Mouse (Mus musculus) lung, postnatal 14 days (tissue): ENCODE measurements around the gene Muc13.

Experiments used
- DNase-seq: peaks from one replicate; pipeline ENCODE4 v3.0.0; 2021

Muc13 gene

GRCm38 (mm10) chr16:33793846-33794791 lies at the start of gene Muc13:
Gene Muc13 (plus strand): TSS chr16:33794037.
- DNase-seq = no peak

DNA sequence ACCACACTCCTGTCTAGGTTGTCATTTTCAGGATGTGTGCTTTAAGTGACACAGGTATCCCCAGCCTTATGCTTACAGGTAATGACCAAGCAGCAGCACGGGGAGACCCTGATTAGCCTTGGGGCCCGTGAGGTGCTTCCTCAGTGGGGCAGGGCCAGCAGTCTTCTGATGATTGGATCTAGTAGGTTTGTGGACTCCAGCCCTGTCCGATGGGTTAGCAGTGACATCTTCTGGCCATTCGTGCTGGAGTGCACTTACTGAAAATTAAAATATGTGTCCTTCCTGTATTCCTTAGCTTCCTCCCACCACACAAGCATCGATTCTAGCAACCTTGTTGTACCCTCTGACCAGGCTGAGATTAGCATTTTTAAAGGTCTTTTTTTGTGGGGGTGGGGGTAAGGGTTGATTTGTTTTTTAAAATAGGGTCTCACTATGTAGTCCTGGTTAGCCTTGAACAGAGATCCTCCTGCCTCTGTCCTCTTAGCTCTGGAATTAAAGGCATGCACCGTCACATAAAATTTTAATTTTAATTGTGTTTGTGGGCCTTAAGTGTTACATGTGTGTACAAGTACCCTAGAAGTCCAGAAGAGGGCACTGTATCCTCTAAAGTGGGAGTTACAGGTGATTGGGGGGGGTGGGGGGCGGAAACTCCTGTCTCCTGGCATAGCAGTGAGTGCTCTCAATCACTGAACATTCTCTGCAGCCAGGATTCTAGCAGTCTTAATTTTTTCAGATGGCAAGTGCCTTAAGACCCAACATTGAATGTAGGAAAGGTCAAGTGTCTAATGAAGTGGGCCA lies 49.0 kb upstream of the Muc13 start:
- no peak for DNase-seq

DNA sequence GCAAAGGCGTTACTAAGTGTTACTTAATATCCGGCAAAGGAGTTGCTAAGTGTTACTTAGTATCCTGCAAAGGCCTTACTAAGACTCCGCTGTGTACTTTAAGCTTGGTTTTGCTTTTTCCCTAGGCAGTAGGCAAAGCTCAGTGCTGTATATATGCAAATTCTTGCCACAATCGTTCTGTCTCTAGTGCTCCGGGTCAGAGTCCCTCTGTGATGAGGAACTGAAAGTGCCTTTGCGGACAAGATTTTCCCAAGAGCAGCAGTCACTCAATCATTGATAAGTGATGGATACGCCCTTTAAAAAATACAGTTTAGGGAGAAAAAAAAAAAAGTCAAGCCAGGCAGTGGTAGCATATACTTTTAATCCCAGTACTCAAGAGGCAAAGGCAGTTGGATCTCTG lies 48.4 kb upstream of the Muc13 start:
- DNase-seq = no peak

DNA sequence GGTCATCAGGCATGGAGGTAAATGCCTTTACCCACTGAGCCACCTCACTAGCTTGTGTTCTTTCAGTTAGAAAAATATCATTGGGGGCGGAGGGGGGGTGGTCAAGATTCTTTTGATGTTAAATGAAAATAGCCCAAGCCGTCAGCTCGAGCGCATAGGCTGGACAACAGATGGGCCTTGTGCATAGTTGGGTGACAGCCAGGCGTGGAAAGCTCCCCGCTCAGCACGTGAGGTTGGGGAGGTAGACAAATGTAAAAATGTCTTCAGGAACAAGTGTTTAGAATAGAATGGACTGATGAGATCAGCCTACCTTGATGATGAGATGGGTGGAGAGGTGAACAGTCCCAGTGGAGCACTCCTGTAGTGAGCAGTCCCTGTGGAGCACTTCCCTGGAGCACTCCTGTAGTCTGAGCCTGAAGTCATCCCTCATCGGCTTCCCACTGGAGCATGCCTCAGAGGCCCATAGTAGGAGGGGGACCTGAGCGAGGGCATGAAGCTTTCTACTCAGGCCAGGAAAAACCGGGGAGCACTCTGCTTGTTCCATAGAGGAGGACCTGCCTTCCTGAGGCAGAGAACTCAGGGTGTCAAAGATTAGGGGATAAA lies 47.7 kb upstream of the Muc13 start:
- no peak for DNase-seq

GRCm38 (mm10) chr16:33747346-33747954 lies 46.4 kb upstream of the Muc13 start:
- DNase-seq = no peak

DNA sequence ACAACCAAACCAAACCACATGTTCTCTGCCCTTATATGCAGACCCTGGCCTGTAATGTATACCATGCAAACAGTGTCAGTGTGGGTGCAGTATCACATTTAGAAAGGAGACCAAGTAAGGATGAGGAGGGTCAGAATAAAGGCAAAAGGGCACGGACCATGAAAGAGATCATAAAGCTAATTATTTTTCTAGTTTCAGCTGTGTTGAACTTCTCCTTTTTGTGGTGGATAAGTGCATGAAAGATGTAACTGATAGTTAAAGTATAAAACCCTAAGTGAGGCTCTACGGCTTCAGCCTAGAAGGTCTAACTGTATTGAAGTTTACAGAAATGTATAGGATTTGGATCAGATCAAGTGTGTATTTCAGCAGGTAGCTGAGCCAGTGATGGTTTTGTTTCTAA lies 45.8 kb upstream of the Muc13 start:
- DNase-seq = no peak

DNA sequence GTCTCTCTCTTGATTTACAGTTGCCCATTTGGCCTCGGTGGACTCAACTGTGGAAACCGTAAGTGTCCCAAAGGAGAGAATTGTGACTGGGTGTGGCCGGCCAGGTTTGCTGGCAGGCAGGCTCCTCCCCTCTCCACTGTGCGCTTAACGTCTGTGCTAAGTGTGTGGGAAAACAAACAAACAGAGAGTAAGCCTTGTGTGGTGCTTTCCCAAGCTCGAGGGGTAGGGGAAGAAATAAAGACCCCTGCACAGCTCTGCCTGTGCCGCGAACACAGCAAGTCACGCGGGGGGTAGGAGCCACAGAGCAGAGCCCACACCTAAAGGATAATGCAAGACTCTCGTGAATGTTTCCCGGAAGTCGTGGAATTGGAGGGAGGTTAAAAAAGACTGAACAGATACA lies 42.7 kb upstream of the Muc13 start:
- DNase-seq = no peak

DNA sequence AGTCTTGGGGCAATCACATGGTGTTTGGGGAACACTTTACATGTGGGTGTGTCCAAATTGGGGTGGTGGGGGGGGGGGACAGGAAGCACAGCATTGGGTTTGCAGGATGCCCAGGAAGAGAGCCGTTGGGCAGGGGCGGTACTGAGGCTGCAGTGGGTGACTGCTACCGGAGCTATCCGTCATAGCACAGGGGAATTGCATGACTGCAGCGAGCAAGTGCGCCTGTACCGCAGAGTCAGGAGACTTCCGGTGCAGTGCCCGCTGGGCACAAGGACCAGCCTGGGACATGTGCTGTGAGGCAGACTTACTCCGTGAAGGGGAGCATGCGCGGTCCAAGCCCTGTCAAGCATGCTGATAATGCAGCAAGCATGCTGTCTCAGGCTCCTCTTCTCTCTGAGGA lies 42.2 kb upstream of the Muc13 start:
- no peak for DNase-seq

- DNase-seq = no peak
Observed at GRCm38 (mm10) chr16:33752904-33753578, 40.8 kb upstream of the Muc13 start.

GRCm38 (mm10) chr16:33755293-33755692 lies 38.5 kb upstream of the Muc13 start:
- DNase-seq = no peak

DNA sequence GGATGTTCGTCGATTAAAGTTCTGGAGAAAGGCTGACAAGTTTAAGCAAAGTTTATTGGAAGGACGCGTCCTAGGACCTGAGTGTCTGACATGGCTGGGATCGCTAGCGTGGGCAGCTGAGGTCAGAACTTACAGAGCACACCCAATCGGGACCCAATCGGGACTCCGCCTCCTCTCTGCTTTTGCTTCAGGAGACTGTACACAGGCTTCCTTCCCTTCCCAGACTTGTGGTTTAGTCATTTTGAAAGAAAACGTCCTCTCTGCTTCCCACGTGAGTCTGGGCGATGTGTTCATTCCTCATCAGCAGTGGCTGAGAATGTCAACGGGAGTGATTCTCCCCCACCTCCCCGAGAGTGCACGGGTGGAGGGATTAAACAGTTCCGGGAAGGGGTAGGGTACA lies 37.9 kb upstream of the Muc13 start:
- no peak for DNase-seq

GRCm38 (mm10) chr16:33756396-33756795 lies 37.4 kb upstream of the Muc13 start:
- DNase-seq = no peak

- DNase-seq = no peak
Observed at GRCm38 (mm10) chr16:33759207-33759606, 34.6 kb upstream of the Muc13 start.

- no peak for DNase-seq
Observed at GRCm38 (mm10) chr16:33760542-33760941, 33.3 kb upstream of the Muc13 start.

DNA sequence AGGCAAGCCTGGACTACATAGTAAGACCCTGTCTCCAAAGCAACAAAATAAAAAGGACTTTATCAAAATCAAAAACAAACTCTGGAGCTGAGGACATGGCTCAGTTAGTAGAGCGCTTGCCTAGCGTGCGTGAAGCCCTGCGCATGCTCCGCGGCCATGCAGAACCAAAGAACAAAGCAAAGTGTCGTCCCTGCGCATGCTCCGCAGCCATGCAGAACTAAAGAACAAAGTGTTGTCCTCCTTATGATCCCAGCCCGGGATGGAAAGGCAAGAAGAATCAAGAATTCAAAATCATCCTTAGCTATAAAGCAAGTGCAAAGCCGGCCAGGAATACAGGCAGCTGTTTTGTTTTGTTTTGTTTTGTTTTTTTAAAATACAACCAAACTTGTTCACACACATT lies 32.8 kb upstream of the Muc13 start:
- DNase-seq = no peak

- DNase-seq = no peak
Observed at GRCm38 (mm10) chr16:33764501-33765193, 29.2 kb upstream of the Muc13 start.

GRCm38 (mm10) chr16:33765477-33765876 lies 28.4 kb upstream of the Muc13 start:
- DNase-seq = no peak

DNA sequence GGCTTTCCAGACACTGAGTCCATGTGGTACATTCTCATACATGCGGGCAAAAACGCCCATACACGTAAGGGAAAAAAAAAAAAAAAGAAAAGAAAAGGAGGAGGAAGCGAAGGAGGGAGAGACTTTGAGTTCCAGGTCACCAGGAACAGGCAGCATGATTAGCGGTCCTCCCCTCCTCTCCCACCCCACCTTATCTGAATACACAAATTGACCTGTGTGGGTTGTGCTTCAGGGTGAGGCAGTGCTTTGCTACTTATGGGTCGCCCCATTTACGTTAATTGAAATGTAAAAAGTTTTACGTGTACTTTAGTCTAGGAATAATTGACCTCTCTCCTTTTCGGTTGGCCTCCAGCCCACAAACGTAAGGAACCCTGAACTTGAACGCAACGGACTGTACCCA lies 27.5 kb upstream of the Muc13 start:
- DNase-seq = no peak

DNA sequence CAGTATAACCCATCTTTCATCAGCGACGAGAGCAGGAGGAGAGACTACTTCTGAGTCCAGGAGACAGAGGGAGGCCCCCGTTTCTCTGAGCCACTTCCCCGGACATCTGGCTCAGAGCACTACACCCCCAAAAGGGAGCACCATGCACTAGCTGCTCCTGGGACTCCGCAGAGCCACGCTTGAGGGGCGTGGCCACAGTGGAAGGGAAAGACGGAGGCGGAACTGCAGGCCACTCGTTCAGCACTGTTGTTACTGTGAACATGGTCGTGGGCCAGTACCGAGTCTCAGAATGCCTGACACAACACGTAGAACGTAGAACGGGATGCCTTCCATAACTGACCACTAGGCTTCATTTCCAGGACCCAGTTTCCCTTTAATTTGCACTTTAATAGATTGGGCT lies 27.1 kb upstream of the Muc13 start:
- no peak for DNase-seq

DNA sequence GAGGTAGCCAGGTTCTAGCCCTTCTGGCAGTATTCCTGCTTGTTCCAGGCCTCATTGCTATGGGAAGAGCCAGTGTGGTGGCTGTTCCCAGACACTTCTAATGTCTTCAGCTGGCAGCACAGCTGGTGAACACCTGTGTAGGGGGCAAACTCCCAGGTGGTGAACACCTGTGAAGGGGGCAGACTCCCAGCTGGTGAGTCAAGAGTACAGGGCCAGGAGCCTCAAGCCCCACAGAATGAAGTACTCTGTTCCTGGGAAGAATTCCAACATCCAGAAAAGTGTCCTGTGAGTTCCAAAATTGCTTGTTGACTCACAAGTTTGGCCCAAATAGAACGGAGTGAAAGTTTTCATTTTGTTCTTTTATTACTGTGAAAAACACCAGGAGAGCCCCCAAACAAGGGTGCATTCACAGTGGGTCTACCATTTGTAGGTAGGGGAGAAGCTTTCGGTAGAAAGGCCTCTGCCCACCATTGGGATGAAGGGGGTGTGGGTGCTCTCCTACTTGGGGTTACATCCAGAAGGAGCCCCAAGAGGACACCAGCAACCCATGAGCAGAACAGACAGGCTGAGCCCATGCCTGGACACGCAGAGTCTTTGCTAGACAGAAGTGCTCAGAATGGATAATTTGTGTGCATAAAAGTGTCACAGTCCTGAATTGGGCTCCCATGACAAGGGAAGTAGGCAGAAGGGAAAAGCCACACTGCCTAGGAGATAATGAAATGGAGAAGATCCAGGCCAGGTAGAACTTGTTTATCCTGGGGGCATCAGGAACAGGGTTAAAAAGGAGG lies 25.2 kb upstream of the Muc13 start:
- DNase-seq = no peak

DNA sequence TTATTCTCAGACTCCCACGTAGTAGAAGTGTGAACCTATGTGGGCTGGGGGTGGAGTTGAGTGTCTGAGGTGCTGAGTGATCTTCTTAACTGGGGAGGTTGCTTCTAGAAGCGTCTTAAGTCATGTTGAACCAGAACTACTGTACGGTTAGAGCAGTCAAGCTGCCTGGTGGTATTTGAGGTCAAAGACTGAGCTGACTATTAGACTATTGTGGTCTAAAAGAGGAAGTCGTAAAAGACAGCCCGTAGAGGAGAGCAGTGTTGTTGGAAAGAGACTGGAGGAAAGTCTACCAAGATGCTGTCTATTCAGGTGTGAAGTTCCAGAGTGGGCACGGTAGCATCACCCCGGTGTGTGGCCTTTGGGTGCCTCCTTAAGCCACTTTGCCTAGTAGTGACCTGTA lies 24.0 kb upstream of the Muc13 start:
- DNase-seq = no peak
